Mouse (Mus musculus): ENCODE data around the gene Gramd1b.

The Gramd1b gene

DNA sequence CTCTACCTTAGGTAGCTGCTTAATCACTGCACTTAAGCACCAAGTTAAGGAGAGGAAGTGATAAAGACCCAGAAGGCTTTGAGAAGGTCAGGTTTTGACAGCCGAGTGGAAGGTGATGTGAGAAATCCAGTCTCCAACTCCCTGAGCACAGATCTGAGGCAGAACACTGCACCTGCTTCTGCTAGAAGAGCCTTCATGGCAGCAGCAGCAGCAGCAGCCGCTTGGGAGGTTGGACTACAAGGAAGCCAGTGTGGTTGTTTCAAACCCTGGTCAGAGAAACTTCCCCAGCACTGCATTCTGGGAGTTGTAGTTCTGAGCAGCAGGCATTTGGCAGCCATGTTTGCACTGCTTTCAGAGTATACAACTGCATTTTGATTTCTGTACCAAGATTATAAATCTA is 134.1 kb downstream of the Gramd1b start:
- peak; percentile 55 for DNase-seq

DNA sequence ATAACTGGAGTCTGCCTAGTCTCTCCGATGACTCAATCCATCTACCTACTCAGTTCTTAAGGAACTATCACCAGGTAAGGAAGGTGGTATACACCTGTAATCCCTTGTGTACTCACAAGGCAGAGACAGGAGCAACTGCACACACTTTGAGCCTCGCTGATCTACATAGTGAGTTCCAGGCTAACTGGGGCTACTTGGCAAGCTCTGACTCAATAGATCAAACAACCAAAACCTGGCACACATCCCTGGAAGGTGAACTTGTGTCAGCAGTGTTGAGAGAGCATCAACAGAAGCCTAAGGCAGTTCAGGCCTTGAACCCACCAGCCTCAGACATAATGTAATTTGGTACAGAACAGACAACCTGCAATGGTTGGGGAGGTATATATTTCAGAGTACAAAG is 135.0 kb downstream of the Gramd1b start:
- DNase-seq: no peak

DNA sequence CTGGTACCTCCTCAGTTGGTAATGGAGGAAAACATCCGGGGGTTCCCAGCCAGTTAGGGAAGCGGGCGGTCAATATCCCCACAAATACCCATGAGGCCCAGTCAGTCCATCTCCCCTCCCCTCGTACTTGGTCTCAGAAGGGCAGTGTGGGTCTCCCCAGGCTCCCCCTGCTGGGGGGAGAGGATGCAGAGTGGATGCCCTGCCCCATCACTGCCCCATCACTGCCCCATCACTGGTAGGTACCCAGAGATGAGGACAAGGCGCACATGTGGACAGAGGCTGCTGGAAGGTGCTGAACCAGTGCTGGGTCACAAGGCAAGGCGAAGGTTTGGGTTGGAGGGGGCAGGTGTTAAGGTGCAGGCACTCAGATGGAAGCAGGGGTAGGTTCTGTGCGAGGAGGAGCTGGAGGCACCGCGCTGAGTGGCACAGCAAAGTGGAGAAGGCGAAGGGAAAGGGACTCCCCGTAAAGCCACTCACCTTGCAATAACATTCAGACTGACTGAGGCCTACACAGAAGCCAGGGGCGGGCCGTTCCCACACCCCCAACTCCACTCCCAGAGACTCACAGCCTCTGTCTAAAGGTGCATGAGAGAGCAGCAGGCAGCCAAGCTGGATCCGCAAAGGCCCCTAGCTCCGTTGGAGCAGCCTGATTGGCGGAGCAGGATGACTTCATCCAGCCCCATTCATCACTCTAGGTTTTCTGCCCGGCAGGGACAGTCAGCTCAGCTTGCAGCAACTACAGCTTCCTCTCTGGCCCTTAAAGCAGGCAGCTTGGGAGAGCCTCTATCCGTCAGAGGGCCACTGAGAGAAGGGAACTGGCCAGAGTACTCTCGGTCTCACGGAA is 139.1 kb downstream of the Gramd1b start:
- no peak for DNase-seq

DNA sequence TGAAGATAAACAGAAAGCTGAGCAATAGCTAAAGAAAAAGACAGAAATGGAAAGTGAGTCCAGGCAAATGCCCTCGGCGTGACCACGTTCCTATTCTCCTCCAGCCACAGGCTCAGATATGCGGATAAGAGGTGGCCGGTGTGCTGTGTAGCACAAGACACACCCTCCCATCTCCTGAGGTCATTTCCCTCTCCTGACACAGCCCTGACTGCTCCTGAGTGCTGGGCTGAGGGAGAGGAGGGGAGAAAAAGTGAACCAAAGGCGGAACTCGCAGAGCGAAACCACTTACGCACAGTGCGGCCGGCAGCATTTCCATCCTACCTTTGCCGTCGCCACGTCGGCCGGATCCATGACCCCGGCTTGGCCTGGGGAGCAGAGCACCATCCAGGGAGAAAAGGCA is 139.8 kb downstream of the Gramd1b start:
- no peak for DNase-seq

DNA sequence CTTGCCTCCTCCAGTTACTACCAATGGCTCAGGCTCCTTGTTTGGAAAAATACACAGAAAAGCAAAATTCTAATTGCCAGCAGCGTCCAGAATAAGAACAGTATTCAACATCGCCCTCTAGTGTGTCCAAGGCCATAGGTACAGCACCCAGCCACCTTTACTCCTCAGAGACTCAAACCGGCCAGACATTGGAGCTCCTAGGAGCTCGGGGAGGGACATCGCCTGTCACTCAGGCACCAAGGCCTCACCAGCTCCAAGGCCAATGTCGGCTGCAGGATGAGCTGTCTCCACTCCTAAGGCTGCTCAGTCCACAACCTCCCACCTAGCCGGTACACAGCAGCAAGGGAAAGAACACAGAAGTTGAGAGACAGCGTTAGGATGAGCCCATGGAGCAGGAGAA is 140.3 kb downstream of the Gramd1b start:
- DNase-seq: peak; percentile 36

DNA sequence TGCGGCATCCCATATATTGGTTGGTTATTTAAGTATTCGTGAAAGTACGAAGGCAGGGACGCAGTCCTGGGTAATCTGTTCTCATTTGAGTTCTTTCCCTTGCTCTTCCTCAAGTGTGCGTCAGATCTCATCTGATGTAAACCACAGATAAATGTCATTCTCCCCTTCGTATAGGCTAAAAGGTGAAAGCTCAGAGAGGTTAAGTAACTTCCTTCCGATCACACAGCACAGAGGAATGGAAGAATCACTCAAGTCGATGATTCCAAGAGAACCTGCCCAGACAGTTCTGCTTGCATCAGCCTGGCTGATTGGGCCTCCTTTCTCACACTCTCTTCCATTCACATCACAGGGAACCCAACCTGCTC is 140.8 kb downstream of the Gramd1b start:
- no peak for DNase-seq

DNA sequence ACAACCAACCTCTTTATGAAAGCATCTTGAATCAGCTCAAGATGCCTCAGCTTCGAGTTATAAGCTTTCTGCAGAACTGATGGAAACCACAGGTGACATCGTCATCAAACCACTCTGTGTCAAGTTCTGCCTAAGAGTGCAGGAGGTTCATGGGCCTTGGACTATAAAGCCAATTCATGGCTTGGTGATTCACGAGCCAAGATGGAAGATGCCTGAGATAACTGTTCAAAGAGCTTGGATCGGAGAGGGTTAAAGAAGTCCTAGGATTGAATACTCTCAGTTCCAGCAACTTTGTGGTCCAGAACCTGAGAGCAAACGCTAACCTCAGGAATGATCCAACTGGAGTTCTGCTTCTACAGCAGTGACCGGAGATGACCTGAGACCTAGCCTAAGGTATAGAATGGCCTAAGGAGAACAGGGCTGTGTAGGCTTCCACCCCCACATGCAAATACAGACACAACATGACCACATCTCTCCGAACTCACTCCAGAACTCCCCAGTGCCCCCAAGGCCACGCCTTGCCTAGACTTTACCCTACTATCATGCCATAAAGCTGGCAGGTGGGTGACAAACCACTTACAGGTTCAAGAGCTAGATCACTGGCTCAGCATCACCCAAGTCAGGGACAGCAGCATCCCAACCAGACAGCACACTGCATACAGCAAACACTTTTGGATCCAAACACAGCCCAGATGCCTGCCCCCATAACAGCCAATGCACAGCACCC is 141.4 kb downstream of the Gramd1b start:
- no peak for DNase-seq

DNA sequence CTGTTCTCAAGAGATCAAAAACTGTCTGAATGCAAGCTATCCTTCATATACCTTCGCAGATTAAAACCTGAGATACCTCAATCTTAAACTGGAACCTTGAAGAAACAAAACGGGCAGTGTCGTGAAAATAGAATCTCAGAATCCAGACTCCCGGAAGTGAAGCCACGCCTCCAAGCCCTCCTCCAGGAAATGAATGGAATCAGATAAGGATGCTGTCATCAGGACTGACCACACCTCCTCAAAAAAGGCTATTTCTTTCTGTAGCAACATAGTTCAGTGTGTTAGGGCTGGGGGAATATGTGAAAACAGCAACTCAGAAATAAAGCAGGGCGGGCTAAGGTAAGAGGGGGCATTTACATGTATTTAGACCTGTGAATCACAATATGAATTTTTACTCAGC is 142.0 kb downstream of the Gramd1b start:
- no peak for DNase-seq

DNA sequence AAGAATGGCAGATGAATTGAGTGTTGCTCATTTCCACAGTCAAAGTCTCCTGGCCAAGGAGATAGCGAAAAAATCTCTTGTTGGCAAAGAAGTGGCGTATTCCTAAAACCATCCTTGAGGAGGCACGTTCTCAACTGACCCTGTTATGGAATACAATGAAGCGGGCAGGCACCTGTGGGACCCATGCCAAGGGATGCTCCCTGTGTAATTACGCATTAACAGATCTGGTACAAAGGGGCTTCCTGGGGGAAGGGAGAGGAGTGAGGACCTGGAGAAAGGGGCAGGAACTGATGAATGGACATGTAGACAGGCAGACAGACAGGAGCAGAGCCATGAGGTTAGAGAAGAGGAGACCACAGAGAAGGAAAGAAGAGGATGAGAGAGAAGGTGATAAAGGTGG is 146.4 kb downstream of the Gramd1b start:
- no peak for DNase-seq

DNA sequence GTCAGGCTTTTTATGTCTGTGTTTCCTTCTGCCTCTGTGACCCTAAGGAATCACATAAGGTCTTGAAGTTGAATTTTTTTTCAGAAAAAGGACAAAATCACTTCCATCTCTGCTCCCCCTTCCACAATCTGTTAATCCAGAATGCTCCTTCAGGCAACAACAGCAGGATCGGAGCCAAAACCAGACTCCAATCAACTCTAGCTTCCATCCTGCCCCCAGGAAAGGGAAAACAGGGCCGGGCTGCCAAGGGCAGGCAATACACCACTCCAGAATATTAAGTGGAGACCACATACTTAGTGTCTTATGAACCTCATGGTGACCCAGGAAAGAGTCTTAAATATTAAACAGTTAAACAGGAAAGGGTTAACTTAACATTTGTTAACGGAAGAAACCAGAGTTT is 148.7 kb downstream of the Gramd1b start:
- DNase-seq: no peak

DNA sequence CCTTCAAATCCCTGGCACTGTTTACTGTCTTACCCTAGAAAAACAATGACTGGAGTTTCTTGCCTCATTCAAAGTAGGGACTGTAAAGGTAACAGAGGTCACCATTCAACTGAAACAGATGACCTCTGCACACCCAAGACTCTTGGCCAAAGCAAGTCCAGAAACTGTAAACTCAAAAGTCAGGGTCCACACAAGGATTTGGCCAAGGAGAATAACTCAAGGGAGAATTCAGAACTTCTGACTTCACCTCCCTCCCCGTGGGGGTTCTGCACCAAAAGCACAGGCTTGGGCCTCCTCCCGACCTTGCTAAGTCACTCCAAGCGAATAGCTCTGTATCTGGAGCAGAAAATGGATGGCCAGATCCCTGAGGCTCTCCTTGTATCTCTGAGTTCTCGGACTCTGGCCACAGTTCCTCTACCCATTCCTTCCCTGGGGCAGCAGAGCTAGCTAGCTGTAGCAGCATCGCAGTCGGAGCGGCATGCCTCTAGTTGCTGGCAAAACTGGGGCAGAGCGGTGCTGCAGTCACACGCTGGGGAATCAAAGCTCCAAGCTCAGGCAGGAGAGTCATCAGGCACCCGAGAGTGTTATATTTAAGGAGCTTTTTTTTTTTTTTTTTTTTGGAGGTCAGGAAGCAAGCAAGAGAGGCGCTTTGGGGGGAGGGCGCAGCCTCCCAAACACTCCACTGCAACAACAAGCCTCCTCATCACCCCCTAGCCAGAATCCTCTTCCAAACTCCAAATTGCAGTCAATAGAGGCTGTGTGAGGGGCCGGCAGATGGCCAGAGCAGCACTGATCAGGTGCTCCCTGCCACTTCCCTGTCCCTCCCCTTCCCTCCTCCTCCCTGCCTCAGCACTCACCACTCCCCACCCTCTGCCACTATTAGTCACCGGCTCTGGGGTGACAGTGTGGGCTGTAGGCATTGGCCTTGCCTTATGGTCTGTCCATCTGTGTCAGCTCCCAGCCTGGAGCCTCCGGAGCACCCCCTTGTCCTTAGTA is 149.5 kb downstream of the Gramd1b start:
- DNase-seq: peak; percentile 33

DNA sequence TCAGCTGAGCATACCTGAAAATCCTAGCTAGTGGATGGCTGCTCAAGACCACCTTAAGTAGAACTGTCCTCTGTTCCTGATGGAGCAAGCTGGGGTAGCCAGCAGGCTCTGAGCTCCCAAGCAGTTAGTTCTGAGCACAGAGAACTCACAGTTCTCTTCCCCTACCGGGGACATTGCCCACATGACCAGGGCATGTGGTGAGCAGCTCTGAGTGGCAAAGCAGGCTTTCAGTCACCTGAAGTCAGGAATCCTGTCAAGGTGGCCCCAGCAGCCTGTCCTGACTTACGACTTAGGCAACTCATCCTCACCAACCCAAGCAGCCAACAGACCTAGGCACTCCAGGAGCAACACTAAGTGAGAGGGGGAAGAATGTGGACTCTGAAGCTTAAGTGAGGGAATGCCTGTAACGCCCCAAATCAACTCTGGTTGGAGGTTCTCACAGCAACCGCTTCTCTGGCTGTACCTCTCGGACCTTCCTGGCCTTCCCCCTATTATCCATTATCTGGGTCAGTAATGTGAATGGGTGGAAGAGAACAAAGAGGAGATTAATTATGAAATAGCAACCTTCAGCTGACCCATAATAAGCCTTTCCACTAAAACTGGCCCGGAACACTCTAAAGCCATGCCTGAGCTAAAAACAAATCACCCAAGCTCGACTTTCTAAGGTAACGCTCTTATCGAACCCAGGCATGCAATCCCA is 154.3 kb downstream of the Gramd1b start:
- no peak for DNase-seq

DNA sequence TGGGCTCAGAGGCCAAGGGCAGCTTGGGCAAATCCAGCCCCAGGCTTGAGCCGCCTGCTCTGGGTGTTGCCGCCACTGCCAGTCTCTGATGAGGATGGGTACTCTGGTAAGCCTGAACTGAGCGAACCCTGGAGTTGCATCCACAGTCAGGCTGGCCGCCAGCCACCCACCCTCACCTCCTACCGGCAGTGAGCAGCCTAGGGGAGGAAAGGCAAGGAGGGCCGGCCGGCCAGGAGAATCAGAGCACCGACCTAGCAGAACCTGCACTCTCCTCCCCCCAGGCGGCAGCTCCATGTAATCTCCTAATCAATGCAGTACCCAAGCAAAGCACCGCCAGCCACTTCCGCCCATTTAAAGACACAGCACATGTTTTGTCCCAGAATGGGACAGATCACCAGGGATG is 155.0 kb downstream of the Gramd1b start:
- peak; percentile 63 for DNase-seq

DNA sequence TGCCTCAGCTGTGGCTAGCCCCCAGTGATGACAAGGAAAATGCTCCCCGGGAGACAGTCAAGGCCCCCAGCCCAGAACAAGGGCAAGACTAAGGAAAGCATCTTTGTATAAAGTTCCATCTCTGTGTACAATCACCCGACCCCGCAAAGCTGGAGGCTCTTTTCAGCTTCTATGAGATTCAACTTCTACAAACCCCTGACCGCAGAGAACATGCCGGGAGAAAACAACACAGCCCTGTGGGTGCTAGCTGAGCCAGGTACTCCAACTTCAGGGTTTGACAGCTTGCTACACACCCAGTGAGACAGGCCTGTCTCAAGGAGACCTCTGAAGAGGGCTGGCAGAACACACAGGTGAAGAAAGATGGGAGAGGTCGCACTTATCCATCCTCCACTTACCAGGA is 155.7 kb downstream of the Gramd1b start:
- DNase-seq: no peak

DNA sequence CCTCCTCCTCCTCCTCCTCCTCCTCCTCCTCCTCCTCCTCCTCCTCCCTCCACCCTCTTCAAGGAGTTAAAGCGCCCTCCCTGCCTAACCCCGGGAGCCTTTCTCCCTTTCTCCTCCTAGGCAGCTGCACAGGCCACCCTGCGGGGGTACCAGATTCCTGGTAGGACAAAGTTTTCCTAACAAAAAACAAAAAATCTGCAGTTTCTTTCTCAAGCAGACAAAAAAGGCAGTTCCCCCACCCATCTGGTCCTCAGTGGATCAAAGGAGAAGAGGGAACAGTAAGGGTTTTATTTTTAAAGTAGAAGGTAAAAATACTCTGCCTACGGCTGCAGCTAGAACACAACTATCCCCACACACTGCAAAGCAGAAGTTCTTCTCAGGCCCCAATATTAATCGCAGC is 156.2 kb downstream of the Gramd1b start:
- no peak for DNase-seq

DNA sequence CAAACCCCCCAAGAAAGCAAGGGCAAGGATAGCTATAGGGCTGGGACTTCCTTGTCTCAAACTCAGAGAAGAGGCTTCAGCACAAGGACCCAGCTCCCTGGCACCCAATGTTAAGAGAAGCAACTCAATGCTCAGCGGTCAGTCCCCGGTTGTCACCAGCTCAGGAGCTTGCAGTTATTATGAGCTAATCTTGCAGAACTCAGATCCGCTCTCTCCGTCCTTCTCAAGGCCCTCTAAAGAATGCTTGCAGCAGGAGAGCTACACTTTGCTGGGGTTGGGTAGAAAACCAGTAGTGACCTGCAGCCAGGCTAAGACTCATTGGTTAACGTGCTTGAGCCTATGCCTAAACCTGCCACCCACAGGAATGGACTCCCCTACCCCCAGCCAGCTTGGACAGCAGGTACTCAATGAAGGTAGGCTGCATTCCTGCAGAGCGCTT is 156.6 kb downstream of the Gramd1b start:
- DNase-seq: no peak

DNA sequence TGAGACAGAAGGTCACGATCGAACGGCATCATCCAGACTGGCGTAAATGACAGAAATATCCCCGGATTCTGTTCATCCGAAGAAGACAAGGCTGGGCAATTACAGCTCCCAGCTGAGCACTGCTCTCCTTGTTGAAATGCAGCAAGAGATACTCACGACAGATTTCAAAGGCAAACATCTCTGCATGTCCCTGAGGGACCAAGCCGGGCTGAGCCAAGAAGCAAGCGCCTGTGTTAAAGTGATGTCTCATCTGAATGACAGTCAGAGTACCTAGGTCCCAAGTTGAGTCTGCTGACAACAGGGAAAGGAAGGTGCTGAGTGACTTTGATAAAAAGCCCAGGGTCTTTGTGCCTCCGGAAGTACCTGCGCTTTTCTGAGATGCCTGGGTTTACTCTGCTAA is 157.1 kb downstream of the Gramd1b start:
- DNase-seq: no peak

DNA sequence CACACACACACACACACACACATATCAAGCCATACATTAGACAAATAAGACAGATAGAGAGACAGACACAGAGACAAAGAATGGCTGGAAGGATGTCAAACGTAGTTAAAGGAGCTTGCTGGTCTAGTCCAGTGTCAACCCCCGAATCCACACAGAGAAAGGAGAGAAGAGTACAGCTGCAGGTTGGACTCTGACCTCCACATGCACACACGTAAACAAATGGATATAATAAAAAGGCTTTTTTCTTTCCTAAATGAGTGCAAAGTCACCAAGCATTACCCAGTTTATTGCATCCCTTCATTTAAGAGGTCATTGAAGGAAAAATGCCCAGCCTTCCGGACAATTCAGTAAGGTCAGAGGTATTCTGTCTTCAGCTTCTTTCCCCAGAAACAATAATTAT is 161.0 kb downstream of the Gramd1b start:
- no peak for DNase-seq

DNA sequence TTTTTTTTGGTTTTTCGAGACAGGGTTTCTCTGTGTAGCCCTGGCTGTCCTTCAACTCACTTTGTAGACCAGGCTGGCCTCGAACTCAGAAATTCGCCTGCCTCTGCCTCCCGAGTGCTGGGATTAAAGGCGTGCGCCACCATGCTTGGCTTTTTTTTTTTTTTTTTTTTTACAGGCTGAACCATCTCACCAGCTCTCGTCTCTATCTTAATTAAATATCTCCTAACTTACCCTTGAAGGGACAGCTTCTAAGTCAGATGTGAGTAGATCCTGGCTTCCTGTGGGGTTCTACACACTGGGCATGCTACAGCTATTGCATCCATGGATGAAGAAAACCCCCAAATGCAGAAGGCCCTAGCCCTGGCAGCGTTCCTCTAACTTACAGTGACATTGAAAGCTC is 164.4 kb downstream of the Gramd1b start:
- DNase-seq: no peak

DNA sequence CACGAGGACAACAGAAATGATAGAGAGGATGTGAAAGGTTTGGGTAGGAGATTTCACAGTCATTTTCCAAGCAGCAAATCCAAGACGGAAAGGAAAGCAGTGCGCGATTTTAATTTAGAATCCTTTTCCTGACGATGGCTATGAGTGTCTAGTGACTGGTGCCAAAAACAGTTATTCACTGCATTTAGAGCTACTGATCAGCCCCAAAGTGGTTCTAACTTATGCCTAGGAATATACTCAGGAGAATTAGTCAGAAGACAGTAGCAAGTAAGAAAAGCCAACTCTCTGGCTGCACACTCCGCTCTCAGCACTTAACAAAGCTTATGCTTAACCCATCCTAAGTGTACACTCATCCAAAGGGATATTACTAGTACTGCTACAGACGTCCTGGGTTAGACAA is 166.9 kb downstream of the Gramd1b start:
- DNase-seq: no peak

DNA sequence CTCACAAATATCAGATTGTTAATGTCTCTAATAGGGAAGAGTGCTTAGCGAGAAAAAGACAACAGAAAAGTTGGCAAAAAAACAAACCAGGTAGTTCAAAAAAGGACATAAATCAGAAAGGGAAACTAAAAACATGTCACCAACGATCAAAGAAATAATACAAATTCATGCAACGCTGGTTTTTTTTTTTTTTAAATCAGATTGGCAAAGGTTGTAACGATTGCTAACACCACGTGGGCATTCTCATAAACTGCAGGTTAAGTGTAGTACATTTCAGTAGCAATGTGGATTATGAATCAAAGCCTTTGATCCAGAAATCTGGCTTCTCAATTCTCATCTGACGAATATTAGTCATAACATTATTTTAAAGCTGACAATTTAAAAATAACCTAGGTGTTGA is 169.2 kb downstream of the Gramd1b start:
- no peak for DNase-seq

DNA sequence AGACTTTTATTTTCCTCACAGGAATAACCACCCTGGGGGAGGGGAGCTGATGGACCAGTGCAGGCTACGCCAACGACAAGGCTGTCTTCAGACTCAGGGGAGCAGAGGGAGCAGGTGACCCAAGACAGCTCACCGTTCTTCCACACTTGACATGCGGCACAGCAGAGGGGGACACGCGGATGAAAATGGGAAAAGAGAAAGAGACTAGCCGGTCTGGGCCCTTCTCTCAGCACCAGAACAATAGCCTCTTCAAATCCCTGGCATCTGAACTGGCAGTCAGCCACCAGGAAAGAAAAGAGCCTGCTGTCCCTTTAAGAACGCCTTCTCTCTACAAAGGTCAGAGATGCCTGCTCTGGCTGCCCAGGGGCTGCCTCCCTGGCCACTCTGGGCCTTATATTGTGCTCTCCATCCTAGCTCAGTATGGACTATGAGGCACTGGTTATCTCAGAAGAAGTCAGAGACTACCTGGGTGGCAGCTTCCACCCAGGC is 172.7 kb downstream of the Gramd1b start:
- no peak for DNase-seq
